Mouse (Mus musculus): ENCODE measurements at regions not wholly inside any gene's neighbourhood (a gene's known extent, or its start where the extent isn't known, plus 50 kb on each side); places are given as distances from the start of the nearest gene placed in this dataset.

- no peak for TF ChIP-seq TAL1 (IDR thresholded peaks at IDR 0.05; ENCODE audit: low read length)
- no peak for TF ChIP-seq GATA1 (IDR thresholded peaks at IDR 0.05; ENCODE audit: low read length)
These were observed 359.2 kb downstream of the Ptpru start for GRCm38 (mm10) chr4:131478923-131479322.

Measured in erythroblast, embryonic 14.5 days (primary cell).